Mouse (Mus musculus) hindbrain, embryonic 10.5 days (tissue): ENCODE data around the gene H1fx. TPM values are rescaled to one million over a fixed set of nuclear protein-coding genes. Genes with fewer than 3 reads are reported as not detected.
"Not testable (repeated sequence)": the region's sequence is repeated elsewhere in the genome, so short reads cannot be mapped to it uniquely, and the experiment has no call there.

Experiments
- DNase-seq: peaks from one replicate; pipeline ENCODE4 v3.0.0-alpha.2; 2017; ENCODE audit warnings: low spot score
- H3K27ac ChIP-seq: fragments of 300-500 bp; sonication (generic); 2 replicates; pipeline ENCODE4 v1.5.1; 2016; ENCODE audit warnings: mild to moderate bottlenecking, moderate library complexity
- H3K27me3 ChIP-seq: fragments of 300-500 bp; sonication (generic); 2 replicates; pipeline ENCODE4 v1.6.1; 2016; ENCODE audit warnings: mild to moderate bottlenecking; ENCODE audit not compliant: poor library complexity, insufficient read depth, severe bottlenecking
- H3K36me3 ChIP-seq: fragments of 300-500 bp; sonication (generic); 2 replicates; pipeline ENCODE4 v1.6.1; 2016; ENCODE audit warnings: mild to moderate bottlenecking, moderate library complexity
- H3K4me1 ChIP-seq: fragments of 300-500 bp; sonication (generic); replicated peaks from 2 replicates; pipeline ENCODE4 v1.6.1; 2016; ENCODE audit warnings: mild to moderate bottlenecking
- H3K4me3 ChIP-seq: fragments of 300-500 bp; sonication (generic); 2 replicates; pipeline ENCODE4 v1.5.1; 2016; ENCODE audit warnings: mild to moderate bottlenecking, moderate library complexity
- H3K9me3 ChIP-seq: fragments of 300-500 bp; sonication (generic); 2 replicates; pipeline ENCODE4 v1.6.1; 2016; ENCODE audit warnings: mild to moderate bottlenecking, moderate library complexity
- WGBS: fragments of 180-500 bp; shearing (Covaris S2); methylation state at CpG from one replicate; pipeline ENCODE4 v1.1.7; 2016; 5-methylcytosine and 5-hydroxymethylcytosine counted together
- polyA plus RNA-seq: library from polyadenylated mRNA; unstranded; fragments of >200 nt; fragmentation: Nextera tagmentation; extraction: Ambion mirVana; gene quantifications from 2 replicates; pipeline ENCODE4 v1.2.1, GENCODE M21; 2016

Gene H1fx
- polyA plus RNA-seq, result 26.5 and 33.1 TPM in 2 replicates

- Histone ChIP-seq H3K27me3 (no peaks in the 10 kb centered on the region), H3K36me3 (peaks cover 41% of the 10 kb centered on the region), H3K9me3 (no peaks in the 10 kb centered on the region), H3K4me3 (peak within 1 kb of the TSS; percentile 98), H3K4me1 (peaks cover 30% of the 10 kb centered on the region), H3K27ac (peak within 1 kb of the TSS; percentile 98)
- peak; percentile 88 for DNase-seq
- under 1% methylated on average over 55 of the region's 55 CpGs for WGBS
These were observed at the start of gene H1fx for GRCm38 (mm10) chr6:87981547-87982256. Gene H1fx, minus strand, starts transcription at chr6:87981637.

DNA sequence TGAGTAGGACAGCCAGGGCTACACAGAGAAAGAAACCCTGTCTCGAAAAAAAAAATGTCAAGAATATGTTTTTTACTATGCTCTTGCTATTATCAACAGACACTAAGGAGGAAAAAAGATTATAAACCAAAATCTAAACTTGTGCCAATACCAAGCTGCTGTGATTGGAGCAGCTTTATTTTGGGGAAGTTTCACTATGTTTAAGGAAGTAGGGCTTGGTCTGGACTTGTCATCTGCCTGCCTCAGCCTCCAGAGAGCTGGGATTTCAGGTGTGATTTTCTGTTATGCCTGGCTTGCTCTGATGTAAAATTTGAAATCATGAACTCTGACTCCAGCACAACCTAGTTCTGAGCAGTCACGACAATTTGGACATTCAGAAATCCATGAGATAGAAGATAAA is 49.0 kb upstream of the H1fx start:
- Histone ChIP-seq H3K27ac (no peak overlapping the region), H3K4me1 (no peaks in the 10 kb centered on the region), H3K27me3 (no peaks in the 10 kb centered on the region), H3K9me3 (no peaks in the 10 kb centered on the region), H3K36me3 (peaks cover 52% of the 10 kb centered on the region), H3K4me3 (no peak overlapping the region)
- DNase-seq, result no peak
- WGBS, result 94% methylated on average over 2 of the region's 2 CpGs

DNA sequence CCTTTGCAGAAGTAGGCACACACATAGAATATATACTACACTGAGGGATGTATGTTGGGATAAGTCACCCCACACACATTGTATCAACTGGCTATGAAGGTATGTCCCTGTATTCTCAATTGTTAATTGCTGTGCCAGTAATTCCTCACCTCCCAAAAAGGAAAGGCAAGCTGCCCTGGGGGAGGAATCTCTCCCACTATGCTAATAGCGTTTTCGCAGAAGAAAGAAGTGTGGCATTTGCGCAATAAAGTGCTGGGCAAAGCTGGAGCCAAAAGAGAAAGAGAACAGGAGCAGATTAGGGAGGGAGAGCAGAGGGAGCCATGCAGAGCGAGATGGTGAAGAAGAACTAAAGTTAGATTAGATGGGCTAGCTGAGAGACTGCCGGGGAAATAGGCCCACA is 46.0 kb upstream of the H1fx start:
- H3K27ac ChIP-seq, result no peak overlapping the region
- no peaks in the 10 kb centered on the region for H3K9me3 ChIP-seq
- DNase-seq, result no peak
- no peak overlapping the region for H3K4me3 ChIP-seq
- WGBS, result 80% methylated on average over 5 of the region's 5 CpGs
- peaks cover 71% of the 10 kb centered on the region for H3K36me3 ChIP-seq
- no peaks in the 10 kb centered on the region for H3K4me1 ChIP-seq
- no peaks in the 10 kb centered on the region for H3K27me3 ChIP-seq

- DNase-seq, result no peak
- WGBS, result 96% methylated on average over 10 of the region's 10 CpGs
- Histone ChIP-seq H3K27ac (no peak overlapping the region), H3K27me3 (no peaks in the 10 kb centered on the region), H3K4me1 (no peaks in the 10 kb centered on the region), H3K4me3 (no peak overlapping the region), H3K9me3 (no peaks in the 10 kb centered on the region), H3K36me3 (peaks cover 50% of the 10 kb centered on the region)
These were observed 42.0 kb upstream of the H1fx start for GRCm38 (mm10) chr6:88023316-88023890.

DNA sequence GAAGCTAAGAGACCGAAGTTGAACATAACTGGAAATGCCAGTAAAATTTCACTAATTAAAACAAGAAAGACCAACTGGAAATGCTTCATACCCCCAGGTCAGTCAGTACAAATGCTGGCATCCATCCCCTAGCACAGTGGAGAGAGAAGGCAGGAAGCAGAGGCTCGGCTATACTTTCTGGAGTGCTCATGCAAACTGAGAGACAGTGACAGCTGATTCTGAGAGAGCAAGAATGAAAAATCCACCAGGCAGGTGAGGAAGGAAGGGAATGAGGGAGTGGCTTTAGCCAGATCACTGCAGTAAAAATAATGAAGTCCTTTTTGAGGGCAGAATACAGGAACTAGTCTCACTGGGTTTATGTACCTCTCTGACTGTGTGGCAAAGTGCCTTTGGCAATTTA is 37.7 kb upstream of the H1fx start:
- Histone ChIP-seq H3K4me1 (no peaks in the 10 kb centered on the region), H3K27ac (no peak overlapping the region), H3K27me3 (no peaks in the 10 kb centered on the region), H3K36me3 (peaks cover 21% of the 10 kb centered on the region), H3K9me3 (no peaks in the 10 kb centered on the region), H3K4me3 (no peak overlapping the region)
- DNase-seq, result no peak
- whole genome bisulfite sequencing, result 81% methylated on average over 2 of the region's 2 CpGs

DNA sequence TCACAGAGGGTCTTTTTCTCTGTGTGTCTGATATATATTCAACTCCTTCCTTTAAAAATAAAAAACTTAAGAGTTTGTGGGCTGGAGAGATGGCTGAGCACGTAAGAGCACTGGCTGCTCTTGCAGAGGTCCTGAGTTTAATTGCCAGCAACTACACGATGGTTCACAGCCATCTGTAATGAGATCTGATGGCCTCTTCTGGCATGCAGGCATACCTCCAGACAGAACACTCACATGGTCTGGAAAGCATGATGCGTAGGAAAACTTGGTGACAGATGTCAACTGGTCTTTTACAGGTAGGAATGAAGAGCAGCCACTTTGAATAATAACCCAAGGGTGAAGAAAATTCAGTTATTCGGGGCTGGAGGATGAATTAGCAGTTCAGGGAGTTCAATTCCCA is 36.4 kb upstream of the H1fx start:
- Histone ChIP-seq H3K36me3 (peaks cover 22% of the 10 kb centered on the region), H3K4me3 (no peak overlapping the region), H3K4me1 (no peaks in the 10 kb centered on the region), H3K27ac (no peak overlapping the region), H3K9me3 (no peaks in the 10 kb centered on the region), H3K27me3 (no peaks in the 10 kb centered on the region)
- 83% methylated on average over 4 of the region's 4 CpGs for WGBS
- DNase-seq, result no peak

DNA sequence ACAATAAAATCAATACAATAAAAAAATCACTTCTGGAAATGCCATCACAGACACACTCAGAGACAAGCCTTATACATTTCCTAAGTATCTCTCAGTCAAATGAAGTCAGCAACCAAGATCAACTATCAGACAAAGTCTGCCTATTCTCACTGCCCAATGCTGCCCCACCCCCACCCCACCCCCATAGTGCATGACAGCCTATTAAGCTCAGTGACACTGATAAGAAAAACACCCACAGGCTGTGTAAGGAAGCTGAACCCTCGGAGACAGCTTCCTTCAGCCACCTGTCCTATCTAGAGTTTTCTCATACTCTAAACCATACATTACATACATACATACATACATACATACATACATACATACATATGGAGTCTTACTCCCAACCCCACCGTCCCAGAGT is 34.4 kb upstream of the H1fx start:
- Histone ChIP-seq H3K4me1 (no peaks in the 10 kb centered on the region), H3K4me3 (no peak overlapping the region), H3K27me3 (no peaks in the 10 kb centered on the region), H3K36me3 (peaks cover 34% of the 10 kb centered on the region), H3K9me3 (no peaks in the 10 kb centered on the region), H3K27ac (no peak overlapping the region)
- 83% methylated on average over 2 of the region's 2 CpGs for WGBS
- no peak for DNase-seq

- H3K9me3 ChIP-seq, result no peaks in the 10 kb centered on the region
- 87% methylated on average over 4 of the region's 4 CpGs for whole genome bisulfite sequencing
- H3K36me3 ChIP-seq, result peaks cover 57% of the 10 kb centered on the region
These were observed 32.0 kb upstream of the H1fx start for GRCm38 (mm10) chr6:88013456-88013855.

GRCm38 (mm10) chr6:88012601-88013000 is 31.2 kb upstream of the H1fx start:
- Histone ChIP-seq H3K36me3 (peaks cover 66% of the 10 kb centered on the region), H3K4me1 (no peaks in the 10 kb centered on the region), H3K27ac (no peak overlapping the region), H3K4me3 (no peak overlapping the region), H3K27me3 (no peaks in the 10 kb centered on the region), H3K9me3 (no peaks in the 10 kb centered on the region)
- WGBS, result 88% methylated on average over 2 of the region's 2 CpGs
- no peak for DNase-seq

More at GRCm38 (mm10) chr6:88013456-88013855, 32.0 kb upstream of the H1fx start:
- Histone ChIP-seq H3K4me1 (no peaks in the 10 kb centered on the region), H3K27ac (no peak overlapping the region), H3K27me3 (no peaks in the 10 kb centered on the region), H3K4me3 (no peak overlapping the region)
- DNase-seq, result no peak

GRCm38 (mm10) chr6:88011106-88011505 is 29.7 kb upstream of the H1fx start:
- not testable (repeated sequence) for DNase-seq, H3K4me3 ChIP-seq, H3K4me1 ChIP-seq, H3K27ac ChIP-seq, H3K9me3 ChIP-seq, H3K27me3 ChIP-seq
- WGBS, result 84% methylated on average over 1 of the region's 1 CpGs
- peaks cover 81% of the 10 kb centered on the region for H3K36me3 ChIP-seq

- DNase-seq, result no peak
- H3K27ac ChIP-seq, result no peak overlapping the region
- H3K27me3 ChIP-seq, result no peaks in the 10 kb centered on the region
- H3K4me3 ChIP-seq, result no peak overlapping the region
- H3K36me3 ChIP-seq, result peaks cover 97% of the 10 kb centered on the region
- H3K9me3 ChIP-seq, result no peaks in the 10 kb centered on the region
- H3K4me1 ChIP-seq, result no peaks in the 10 kb centered on the region
- 94% methylated on average over 4 of the region's 4 CpGs for whole genome bisulfite sequencing
These were observed 27.8 kb upstream of the H1fx start for GRCm38 (mm10) chr6:88009209-88009608.

- H3K36me3 ChIP-seq, result peaks cover 99% of the 10 kb centered on the region
- WGBS, result 92% methylated on average over 14 of the region's 14 CpGs
- H3K9me3 ChIP-seq, H3K27ac ChIP-seq, H3K4me1 ChIP-seq, H3K27me3 ChIP-seq, H3K4me3 ChIP-seq, DNase-seq: not testable (repeated sequence)
These were observed 23.3 kb upstream of the H1fx start for GRCm38 (mm10) chr6:88004773-88005172.

GRCm38 (mm10) chr6:88003439-88003838 is 22.0 kb upstream of the H1fx start:
- no peaks in the 10 kb centered on the region for H3K27me3 ChIP-seq
- DNase-seq, result no peak
- 91% methylated on average over 4 of the region's 4 CpGs for WGBS
- peaks cover 96% of the 10 kb centered on the region for H3K36me3 ChIP-seq
- no peaks in the 10 kb centered on the region for H3K4me1 ChIP-seq
- no peak overlapping the region for H3K4me3 ChIP-seq
- no peak overlapping the region for H3K27ac ChIP-seq
- H3K9me3 ChIP-seq, result no peaks in the 10 kb centered on the region
